Mouse (Mus musculus) lung, embryonic 15.5 days (tissue): ENCODE data around the gene Ccdc80. TPM values are rescaled to one million over a fixed set of nuclear protein-coding genes. Genes with fewer than 3 reads are reported as not detected.

ENCODE experiments used
- ATAC-seq: fragments of 200-750 bp; cut with Nextera tagmentation; 2 replicates; pipeline ENCODE4 v1.8.0; 2017; ENCODE audit warnings: moderate number of reproducible peaks, borderline replicate concordance; ENCODE audit not compliant: low FRiP score, low TSS enrichment; ENCODE audit errors: extremely low read depth
- H3K27ac ChIP-seq: fragments of 300-500 bp; sonication (generic); 2 replicates; pipeline ENCODE4 v1.5.1; 2015; ENCODE audit warnings: moderate library complexity, mild to moderate bottlenecking, inconsistent platforms
- H3K27me3 ChIP-seq: fragments of 300-500 bp; sonication (generic); 2 replicates; pipeline ENCODE4 v1.6.1; 2015; ENCODE audit warnings: inconsistent platforms
- H3K36me3 ChIP-seq: fragments of 300-500 bp; sonication (generic); 2 replicates; pipeline ENCODE4 v1.6.1; 2015; ENCODE audit warnings: inconsistent platforms
- H3K4me1 ChIP-seq: fragments of 300-500 bp; sonication (generic); 2 replicates; pipeline ENCODE4 v1.6.1; 2015; ENCODE audit warnings: inconsistent platforms
- H3K4me2 ChIP-seq: fragments of 300-500 bp; sonication (generic); 2 replicates; pipeline ENCODE4 v1.6.1; 2015; ENCODE audit warnings: inconsistent platforms, mild to moderate bottlenecking, moderate library complexity
- H3K4me3 ChIP-seq: fragments of 300-500 bp; sonication (generic); 2 replicates; pipeline ENCODE4 v1.5.1; 2015; ENCODE audit warnings: mild to moderate bottlenecking, inconsistent platforms
- H3K9ac ChIP-seq: fragments of 300-500 bp; sonication (generic); 2 replicates; pipeline ENCODE4 v1.6.1; 2015; ENCODE audit warnings: inconsistent platforms
- H3K9me3 ChIP-seq: fragments of 300-500 bp; sonication (generic); 2 replicates; pipeline ENCODE4 v1.6.1; 2016; ENCODE audit warnings: inconsistent platforms
- WGBS: fragments of 180-500 bp; shearing (Covaris S2); methylation state at CpG from one replicate; pipeline ENCODE4 v1.1.7; 2015; 5-methylcytosine and 5-hydroxymethylcytosine counted together
- polyA plus RNA-seq: library from polyadenylated mRNA; unstranded; fragments of >200 nt; fragmentation: Nextera tagmentation; extraction: Ambion mirVana; gene quantifications from 2 replicates; pipeline ENCODE4 v1.2.1, GENCODE M21; 2015

The Ccdc80 gene
- polyA plus RNA-seq, 1 experiment from 2014 or later = 73.1 TPM

DNA sequence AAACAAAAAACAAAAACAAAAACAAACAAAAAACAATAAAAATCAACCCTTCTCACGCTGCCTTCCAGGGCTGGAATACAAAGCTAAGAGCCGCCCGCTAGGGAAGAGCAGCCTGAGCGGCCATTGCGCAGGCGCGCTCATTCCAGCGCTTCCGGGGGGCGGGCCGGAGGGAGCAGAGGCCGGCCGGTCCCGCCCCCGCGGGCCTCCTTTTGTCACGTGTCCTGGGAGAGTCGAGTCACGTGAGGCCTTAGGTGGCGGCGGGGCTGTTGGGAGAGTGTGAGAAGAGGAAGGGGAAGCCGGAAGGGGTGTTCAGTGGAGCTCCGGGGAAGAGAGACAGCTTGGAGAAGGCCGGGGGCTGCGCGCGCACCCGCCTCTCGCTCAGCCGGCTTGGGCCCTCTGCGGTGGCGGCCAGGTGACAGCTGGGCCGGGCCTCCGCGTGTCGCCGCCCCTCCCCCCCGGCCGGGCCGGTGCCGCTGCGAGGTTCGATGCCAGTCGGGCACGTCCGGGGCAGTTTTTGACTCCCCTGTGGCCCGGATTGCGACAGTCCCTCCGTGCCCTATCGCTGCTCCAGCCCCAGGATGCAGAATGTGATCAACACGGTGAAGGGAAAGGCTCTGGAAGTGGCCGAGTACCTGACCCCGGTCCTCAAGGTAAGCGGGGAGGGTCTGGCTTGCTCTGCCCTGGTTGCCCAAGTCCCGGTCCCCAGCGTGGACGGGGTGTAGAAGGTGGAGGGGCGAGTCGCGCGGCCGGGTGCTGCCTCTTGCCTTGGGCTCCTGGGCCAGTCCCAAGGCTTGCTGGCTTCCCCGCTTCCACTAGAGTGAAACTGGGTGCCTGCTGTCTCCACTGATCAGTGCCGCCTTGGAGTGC, 65.6 kb downstream of the Ccdc80 start, which contains the start of the genes Slc35a5 and Atg3:
Gene Slc35a5, minus strand, starts transcription at position 185 of the 867 bp plus-strand sequence.
Gene Atg3, plus strand, starts transcription at position 264 of the 867 bp plus-strand sequence.
- no peaks in the 10 kb centered on the region for H3K9me3 ChIP-seq
- no peaks in the 10 kb centered on the region for H3K27me3 ChIP-seq
- WGBS = under 1% methylated on average over 59 of the region's 64 CpGs
- H3K27ac ChIP-seq = peak within 1 kb of the TSS; percentile 93
- H3K4me3 ChIP-seq = peak within 1 kb of the TSS; percentile 95
- ATAC-seq = peak; percentile 98
- H3K9ac ChIP-seq = peak within 1 kb of the TSS; percentile 81
- peak within 1 kb of the TSS; percentile 81 for H3K4me2 ChIP-seq
- H3K36me3 ChIP-seq = peaks cover 9% of the 10 kb centered on the region
- peaks cover 19% of the 10 kb centered on the region for H3K4me1 ChIP-seq

DNA sequence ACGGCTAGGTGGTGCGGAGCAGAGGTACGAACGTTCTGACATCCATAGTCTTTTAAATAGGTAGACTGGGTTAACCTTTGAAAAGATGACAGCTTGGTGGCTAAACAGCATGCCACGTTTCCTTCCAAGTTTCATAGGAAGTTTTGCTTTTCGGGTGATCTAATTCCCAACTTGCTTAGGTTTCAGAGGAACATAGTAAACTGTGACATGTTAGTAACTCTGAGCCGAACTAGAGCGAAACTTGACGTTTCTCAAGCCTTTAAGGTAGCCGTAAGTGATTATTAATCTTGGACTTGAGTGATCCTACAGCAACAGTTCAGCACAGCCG, 66.2 kb downstream of the Ccdc80 start:
- ATAC-seq = no peak

More for the DNA sequence above, 66.2 kb downstream of the Ccdc80 start:
- peaks cover 9% of the 10 kb centered on the region for H3K36me3 ChIP-seq
- H3K27ac ChIP-seq = peak overlapping the region; percentile 93
- peak overlapping the region; percentile 81 for H3K4me2 ChIP-seq
- WGBS = 1% methylated on average over 11 of the region's 11 CpGs
- H3K27me3 ChIP-seq = no peaks in the 10 kb centered on the region
- peak overlapping the region; percentile 81 for H3K9ac ChIP-seq
- H3K4me1 ChIP-seq = peaks cover 19% of the 10 kb centered on the region
- H3K4me3 ChIP-seq = peak overlapping the region; percentile 95
- no peaks in the 10 kb centered on the region for H3K9me3 ChIP-seq

Other genes with a start within 250 kb of the Ccdc80 start
- gene Cd200r2, start 226.3 kb upstream of the Ccdc80 start, polyA plus RNA-seq = not detected in 2 replicates
- gene Cd200r3, start 149.7 kb upstream of the Ccdc80 start, polyA plus RNA-seq = 0.40 and 0.49 TPM in 2 replicates
- gene Slc35a5, start 65.3 kb downstream of the Ccdc80 start, polyA plus RNA-seq = 16.1 and 23.1 TPM in 2 replicates
- 37.0 and 39.1 TPM in 2 replicates for gene Atg3, start 65.4 kb downstream of the Ccdc80 start, polyA plus RNA-seq
- gene Btla, start 130.9 kb downstream of the Ccdc80 start, polyA plus RNA-seq = 0.10 TPM in 2 replicates